Mouse (Mus musculus): ENCODE measurements around the gene Irs1.

Gene Irs1

DNA sequence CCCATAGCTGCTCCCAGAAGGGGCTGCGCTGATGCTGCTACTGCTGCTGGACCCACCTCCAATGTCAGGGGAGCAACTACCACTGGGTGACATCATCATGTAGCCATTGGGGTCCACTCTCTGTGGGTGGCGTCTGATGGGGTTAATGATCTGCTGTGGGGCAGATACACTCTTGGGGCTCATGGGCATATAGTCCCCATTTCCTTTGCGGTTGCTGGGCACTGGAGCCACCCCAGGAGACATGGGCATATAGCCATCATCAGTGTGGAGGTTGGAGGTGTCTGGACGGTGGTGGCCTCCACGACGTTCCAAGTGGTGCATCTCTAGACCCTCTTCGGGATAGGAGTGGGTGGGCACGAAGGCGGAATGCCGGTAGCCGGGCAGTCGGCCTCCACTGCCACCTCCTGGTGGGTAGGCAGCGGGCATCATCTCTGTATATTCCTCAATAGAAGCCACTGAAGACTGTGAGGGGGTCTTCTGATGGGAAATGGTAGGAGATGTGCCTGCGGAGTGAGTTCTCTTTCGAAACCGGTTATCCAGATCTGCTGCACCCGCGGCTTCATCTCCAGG, 2.7 kb downstream of the Irs1 start:
- no peak for DNase-seq (ENCODE audit: low spot score)

DNA sequence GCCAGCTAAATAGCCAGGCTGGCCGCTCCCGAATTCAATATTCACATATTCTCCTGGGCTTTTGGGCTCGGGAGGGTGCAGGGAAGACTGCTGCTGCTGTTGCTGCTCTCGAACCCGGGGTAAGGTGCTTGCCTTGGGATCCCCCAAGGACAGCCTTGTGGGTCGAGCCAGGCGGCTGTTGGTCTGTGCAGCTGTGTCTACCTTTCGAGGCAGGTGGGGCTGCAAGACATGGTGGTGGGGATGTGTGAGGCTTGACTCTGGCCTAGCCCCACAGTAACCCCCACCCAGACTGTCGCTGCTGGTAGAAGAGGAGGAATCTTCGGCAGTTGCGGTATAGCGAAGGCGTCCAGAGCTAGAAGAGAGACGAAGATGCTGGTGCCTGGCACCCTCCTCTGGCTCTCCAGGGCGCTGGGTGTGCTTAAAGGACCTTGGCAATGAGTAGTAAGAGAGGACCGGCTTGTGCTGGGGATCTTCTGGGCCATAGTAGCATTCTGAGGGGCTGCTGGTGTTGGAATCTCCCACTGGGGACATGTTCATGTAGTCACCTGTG, 3.4 kb downstream of the Irs1 start:
- no peak for DNase-seq (ENCODE audit: low spot score)

DNA sequence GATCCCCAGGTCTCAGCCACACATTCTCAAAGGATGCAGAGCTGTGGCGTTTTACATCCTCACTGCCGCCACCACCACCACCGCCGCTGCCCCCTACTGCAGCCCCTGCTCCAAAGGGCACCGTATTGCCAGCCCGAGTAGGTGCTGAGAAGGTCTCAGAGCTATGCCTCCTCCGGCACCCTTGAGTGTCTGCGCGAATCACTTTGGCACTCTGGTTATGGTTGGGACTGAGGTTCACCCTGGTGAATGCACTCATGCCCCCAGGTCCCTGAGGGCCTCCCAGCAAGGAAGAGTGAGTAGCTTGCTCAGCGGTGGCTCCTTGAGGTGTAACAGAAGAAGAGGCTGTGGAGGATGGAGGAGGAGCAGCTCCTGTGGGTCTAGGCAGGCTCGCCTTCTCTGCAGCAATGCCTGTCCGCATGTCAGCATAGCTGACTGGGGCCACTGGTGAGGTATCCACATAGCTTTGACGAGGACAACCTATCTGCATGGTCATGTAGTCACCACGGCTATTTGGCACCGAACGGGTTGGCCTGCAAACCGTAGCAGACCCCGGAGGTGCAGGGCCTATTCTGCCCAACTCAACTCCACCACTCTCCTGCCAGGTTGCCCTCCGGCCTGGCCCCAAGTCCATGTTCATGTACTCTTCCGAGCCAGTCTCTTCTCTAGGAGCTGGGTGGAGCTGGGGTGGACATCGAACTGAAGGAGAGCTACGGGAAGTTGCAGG, 4.0 kb downstream of the Irs1 start:
- DNase-seq (ENCODE audit: low spot score): no peak

DNA sequence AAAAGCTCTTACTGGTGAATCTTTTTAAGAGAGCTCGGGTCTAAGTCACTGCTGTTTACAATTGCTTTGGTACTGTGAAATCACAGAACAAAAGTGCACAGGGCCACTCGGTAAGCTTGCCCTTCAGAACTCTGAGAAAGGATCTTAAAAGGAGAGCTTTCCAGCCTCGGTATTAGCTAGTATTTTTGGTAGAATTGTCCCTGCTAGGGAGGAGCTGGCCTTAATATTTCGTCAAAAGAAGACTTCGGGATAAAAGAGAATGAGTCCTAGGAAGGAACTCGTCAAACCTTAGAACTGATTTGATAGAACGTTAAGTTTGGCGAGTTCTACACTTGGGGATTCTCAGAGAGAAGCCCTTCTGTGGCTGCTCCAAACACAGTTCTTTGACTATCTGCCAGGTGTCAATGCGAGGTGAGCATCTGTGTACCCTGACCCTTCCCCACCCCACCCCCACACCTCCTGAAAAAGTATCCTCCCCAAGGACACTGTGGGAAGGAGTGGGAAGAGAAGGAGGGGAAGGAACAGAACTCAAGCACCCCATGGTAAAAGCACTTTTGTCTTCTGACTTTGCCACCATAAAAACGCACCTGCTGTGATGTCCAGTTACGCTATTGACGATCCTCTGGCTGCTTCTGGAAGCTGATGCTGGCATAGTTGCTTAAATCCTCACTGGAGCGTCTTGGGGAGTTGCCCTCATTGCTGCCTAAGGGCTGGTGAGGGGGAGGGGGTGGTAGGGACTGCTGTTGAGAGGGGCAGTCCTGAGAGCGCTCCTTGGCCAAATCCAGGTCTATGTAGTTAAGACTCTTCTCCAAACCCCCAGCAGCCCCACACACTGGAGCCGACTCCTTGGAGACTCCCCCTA, 4.8 kb downstream of the Irs1 start:
- DNase-seq (ENCODE audit: low spot score): no peak

DNA sequence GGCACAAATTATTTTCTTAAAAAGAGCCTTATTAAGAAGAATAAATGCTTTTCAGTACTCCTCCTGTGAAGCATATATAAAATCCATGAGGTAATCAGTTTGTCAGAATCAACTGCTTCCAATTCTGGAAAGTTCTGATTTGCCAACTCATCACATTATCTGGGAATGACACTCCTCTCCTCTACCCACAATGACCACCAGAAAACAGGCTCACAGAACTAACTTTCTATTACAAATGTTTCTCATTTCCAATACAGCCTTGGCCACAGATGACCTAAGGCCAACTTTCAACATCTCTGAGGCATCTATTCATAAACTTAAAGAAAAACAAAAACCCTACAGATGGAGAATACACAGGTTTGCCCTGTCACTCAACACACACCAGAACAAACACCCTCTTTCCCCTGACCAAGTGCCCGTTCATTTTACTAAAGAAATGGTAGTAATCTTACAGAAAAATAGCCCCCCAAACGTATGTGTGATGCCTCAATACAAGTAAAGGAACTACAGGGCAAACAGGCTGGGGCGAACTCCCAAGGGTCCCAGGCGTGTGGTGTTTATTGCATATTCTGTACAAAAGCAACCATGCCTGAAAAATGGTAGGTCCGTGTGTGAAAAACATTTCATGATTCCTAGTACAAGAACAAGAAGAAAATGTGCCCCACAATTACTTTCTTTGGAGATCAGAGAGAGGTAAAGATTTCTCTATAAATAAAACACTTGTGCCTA, 5.6 kb downstream of the Irs1 start:
- DNase-seq (ENCODE audit: low spot score): no peak

DNA sequence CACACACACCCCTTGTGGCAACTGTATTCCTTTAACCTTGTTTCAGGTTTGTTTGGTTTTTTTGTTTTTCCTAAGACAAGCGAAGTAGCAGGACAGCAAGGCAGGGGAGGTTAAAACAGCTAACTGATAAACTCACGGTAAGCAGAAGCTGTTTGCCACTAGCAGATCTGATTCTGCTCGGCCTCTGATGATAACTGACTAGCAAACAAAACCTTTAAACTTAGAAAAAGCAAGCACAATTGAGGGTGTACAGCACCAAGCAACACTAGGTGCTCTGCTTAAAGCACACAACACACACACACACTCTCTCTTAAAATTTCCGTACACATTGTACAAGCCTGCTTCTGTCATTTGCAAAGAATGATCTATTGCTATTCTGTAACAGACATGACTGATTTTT, 6.8 kb downstream of the Irs1 start:
- no peak for DNase-seq (ENCODE audit: low spot score)

DNA sequence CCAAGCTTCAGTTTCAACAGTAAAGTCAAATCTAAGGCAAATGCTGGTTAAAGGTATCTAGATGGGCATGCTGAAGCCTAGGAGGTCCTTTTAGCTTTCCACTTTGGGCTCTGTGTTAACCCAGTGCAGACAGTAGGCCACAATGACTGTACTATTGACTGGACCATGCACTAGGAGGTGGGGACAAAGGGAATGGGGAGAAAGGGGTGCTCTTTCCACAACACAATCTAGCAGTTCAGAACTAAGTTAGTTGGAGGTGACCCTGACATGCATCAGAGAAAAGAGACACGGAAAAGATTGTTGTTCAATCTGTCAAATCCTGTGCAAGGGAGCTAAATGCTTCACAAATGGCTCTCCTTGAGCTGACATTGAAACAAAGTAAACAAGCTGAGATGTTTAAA, 7.3 kb downstream of the Irs1 start:
- peak; percentile 21 for DNase-seq (ENCODE audit: low spot score)

DNA sequence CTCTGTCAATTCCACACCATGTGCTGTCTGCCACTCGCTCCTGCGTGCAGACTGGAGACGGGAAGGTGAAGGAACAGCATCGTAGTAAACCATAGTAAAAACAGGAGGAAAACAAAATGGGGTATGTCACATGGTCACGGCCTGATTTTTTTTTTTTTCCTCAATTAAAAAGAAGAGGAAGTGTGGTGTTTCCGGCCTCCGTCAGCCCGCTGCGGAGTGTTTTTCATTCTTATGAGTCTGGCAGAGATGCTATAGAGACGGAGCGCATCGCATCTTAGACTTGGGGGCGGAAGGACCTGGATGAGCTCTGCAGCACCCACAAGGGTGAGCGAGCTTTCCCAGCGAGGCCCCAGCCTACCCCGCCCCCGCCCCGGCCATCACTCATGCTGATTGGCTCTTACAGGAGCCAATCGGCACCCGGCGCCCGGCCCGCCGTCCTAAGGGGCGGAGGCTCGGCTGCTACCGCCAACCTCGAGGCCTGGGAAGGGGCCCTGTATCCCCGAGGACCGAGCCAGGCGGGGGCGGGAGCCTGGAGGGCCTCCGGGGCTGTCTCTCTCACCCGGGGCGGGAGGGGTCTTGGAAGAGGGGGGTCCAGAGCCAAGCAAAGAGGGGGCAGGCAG, 8.1 kb downstream of the Irs1 start:
- peak; percentile 77 for DNase-seq (ENCODE audit: low spot score)

DNA sequence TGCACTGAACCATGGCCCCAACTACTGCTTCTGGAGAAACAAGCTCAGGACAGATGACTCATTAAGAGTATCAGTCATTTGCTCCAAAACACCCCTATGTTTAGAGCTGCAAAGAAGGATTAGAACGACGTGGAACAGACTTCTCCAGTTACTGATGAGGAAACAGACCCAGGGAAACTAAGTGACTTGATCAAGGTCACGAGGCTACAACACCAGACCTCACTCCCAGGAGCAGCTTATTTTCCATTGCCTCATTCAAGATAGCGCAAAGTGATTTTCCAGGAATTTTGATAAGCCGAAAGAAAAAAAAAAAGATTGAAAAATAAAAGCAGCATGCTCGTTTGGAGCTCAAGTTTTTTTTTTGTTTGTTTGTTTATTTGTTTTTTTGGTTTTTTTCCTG, 9.4 kb downstream of the Irs1 start:
- DNase-seq (ENCODE audit: low spot score): no peak

DNA sequence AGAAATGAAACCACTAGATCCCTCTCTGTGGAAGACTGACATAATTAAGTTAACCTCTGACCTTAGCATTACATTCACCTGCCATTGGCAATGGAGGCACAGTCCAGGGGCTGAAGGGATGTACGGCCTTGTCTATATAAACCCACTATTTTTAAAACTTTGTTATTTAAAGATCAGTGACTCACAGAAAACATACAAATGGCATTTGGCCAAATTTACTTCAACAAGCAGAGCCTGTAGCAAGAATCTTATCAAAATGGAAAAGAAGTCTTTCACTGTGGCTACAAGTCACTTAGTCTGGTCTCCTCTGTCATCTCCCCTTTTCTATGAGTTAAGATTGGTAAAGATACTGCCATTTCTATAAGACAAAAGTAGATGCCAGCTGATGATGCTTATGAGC, 11.4 kb downstream of the Irs1 start:
- no peak for DNase-seq (ENCODE audit: low spot score)

DNA sequence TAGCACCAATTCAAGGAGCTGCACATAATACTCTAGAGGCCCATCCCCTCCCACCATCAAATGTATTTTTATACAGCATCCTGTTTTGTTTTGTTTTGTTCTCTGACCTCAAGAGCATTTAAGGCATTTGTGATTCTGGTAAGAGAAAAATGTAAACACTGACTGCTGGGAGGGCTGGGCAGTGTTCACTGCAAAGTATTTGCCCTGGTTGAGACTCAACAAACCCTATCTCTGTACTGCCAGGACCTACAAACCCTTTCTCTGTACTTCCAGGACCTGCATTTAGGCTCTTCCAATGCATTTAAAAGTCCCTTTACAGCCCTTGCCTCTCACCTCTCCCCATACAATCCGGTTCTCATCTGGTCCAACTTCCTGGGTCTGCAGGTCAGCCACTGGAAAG, 16.9 kb downstream of the Irs1 start:
- DNase-seq (ENCODE audit: low spot score): no peak

DNA sequence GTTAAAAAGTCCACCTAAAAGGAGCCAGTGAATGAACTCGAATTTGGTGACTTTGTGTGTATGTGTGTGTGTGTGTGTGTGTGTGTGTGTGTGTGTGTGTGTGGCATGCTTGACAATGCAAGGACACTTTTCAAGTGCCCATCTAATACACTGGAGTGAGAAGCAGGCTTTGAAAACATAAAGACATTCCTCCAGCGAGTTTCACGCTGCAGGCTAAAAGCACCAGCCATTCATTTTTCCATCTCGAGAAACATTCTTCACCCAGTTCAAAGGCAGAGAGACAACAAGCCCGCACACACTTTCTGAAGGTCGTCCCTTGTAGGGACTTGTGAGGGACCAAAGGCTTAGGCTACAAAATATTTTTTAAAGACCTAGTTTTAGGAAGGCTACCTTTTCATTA, 17.7 kb downstream of the Irs1 start:
- DNase-seq (ENCODE audit: low spot score): no peak

DNA sequence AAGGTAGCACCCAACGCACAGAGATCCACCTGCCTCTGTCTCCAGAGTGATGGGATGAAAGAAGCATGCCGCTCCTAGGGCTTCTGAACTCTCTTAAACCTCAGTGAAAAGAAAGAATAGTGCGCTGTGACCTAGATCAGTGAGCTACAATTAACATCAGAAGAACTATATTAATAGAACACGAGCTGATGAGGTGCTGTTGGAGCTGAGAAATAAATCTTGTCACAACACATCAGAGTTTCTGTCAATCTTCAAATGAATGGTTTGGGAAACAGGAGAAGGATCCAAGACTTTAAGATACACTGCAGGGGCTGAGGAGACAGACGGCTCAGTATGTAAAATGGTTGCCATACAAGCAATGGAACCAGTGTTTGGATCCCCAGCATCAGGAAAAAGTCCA, 19.0 kb downstream of the Irs1 start:
- no peak for DNase-seq (ENCODE audit: low spot score)

DNA sequence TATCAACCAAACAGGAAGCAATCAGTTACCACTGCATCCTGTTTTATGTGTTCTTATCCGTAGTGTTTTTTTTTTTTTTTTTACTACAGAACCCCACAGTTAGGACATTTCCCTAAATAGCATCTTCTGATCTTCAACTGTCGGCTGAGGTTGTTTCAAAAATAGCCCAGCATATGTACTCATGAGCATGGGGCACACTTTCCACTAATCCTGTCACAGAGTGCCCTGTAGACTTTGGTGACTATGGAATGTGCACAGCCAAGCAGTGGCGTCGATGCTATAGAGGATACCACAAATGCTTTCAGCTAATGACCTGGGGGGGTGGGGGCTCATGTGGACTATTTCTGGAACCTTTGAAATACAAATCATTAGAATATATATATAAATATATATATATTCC, 23.7 kb downstream of the Irs1 start:
- DNase-seq (ENCODE audit: low spot score): no peak

DNA sequence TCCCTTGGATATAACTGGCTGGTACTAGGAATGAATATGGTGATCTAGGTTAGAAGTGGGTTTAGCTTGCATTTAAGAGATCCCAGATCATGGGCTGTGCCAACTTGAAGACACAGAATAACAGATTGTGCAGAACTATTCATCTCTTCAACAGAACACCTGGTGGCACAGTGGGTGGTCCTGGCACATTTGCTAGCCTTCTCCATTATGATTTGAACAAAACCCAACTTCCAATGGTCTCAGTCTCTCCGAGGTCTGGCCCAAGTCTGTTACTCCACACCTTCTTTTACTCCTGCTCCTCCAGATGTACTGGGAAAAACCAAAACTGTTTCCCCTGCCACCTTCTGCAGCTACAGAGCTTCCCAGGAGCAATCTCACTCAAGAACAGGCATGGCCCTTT, 28.9 kb downstream of the Irs1 start:
- no peak for DNase-seq (ENCODE audit: low spot score)

DNA sequence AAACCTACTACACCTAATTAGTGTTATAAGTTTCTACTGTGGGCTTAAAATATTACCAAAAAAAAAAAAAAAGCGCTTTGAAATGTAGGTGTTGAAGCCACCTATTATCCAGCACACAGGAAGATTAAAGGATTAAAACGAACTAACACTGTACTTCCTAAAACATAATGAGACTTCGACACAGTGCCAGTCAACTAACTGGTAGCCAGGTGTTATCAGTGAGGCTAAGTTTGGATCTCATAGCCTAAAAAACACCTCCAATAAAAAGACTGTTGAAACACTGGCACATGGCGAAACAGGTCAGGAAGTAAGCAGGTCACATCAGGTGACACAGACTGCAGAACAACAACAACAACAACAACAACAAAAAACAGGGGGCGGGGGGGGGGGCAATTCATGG, 29.6 kb downstream of the Irs1 start:
- DNase-seq (ENCODE audit: low spot score): no peak

DNA sequence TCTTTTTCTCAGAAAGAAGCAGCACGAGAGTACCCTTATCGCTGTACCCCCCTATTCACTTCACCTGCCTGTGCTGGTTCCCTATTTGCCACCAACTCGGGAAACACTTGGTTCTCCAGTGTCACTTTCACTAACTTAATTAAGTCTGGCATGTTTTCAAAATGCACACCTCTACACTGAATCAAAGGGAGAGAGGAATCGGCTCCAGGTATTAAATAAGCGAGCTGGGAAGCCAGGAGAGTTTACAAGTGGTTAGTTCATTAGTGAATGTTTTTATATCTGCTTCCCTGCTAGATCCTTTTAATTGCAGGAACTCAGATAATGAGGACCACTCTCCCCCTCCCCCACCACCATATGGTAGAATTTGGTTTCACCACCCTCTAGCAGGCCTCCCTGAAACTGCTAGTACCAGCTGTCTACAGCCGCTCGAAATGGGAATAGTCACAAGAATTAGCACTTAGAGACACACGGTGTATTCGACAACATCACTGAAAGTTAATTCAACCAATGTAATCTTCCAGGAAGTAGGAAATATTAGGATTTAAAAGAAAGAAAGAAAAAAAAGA, 30.1 kb downstream of the Irs1 start:
- no peak for DNase-seq (ENCODE audit: low spot score)

DNA sequence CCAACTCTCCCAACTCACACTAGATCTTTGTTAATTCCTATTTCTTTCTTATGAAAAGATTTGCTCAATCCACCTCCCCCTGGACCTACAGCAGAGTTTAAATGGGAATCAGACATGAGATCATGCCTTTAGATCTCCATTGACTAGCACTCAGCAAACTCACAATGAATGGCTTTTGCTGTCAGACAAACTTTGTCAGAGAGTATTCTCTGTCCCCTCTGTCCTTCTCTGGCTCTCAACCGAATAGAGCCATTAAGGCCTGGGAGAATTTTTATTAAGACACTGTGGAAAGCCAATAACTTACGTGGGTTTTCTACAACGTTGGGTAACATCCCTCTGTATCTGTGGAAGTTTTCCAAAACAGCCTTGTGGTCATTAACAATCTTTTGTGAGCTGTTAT, 31.2 kb downstream of the Irs1 start:
- DNase-seq (ENCODE audit: low spot score): no peak

DNA sequence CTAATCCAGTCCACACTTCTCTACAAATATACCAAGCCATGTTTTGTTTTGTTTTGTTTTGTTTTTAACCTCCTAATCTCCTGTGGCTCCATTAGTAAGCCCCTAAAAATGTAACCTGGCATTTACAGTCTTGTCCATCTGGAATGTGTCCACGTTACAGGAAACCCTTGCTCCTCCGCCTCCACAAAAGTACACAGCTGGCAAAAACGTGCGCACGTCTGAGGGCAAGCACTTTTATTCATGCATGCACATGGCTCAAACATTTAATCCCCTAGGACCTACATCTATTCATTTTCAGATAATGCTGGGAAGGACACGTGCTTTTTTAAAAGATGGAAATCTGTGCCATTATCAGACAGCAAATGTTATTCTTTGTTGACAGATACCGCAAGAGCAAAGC, 32.9 kb downstream of the Irs1 start:
- no peak for DNase-seq (ENCODE audit: low spot score)

DNA sequence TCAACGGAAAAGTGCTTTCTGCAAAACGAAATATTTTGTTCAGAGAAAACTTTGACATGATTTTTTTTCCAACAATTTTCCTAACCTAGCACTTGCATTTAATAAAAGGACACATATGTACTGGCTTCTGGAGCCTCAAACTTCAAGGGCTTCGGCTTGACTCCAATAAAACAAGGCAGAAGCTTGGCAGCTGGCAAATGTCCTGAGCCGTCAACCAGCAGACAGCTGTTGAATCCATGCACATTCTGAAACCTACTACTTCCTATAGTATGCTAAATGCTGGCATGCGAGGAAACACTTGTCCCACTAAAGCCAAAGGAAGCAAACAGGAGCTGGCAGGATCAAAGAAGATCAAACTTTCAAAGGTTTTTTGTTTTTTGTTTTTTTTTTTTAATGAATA, 33.8 kb downstream of the Irs1 start:
- DNase-seq (ENCODE audit: low spot score): no peak

DNA sequence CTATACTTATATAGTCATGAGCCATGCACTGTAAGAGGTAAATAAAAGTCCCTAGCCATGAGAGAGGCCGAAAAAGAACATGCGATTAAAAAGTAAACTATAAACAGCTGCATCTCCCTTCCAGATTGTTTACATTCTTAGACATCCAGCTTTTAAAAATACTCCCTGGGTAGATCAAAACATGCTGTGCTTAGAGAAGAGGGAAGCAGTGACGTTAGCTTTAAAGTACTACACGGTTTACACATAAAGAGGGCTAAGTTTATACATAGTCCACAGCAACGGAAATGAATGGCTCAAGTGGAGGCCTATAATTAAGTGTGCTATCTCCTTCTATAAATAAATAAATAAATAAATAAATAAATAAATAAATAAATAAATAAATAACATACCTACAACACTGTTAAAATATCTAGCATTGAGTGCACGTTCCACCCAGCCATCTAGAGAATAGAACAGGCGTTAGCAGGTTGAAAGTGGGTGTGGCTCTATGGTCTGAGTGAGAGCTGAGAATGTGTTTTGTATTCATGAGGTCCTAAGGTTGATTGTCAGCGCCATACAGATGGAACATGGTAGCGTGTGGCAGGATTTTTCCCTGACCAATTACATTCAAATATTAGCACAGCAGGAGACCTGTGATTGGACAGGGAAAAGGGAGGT, 37.3 kb downstream of the Irs1 start:
- no peak for DNase-seq (ENCODE audit: low spot score)

Data from urinary bladder, postnatal 25 days (tissue).